Mouse (Mus musculus) thymus, adult 2 months (tissue): ENCODE results near the gene Rfxank.

ENCODE experiments used
- CTCF ChIP-seq: fragments of 200-500 bp; IDR thresholded peaks from 2 replicates; pipeline ENCODE4 v1.5.1; 2012; ENCODE audit warnings: mild to moderate bottlenecking, control low read depth, low read length, moderate library complexity, borderline replicate concordance; ENCODE audit not compliant: control insufficient read depth, poor library complexity, insufficient read depth; ENCODE audit errors: extremely low read depth
- POLR2A ChIP-seq: fragments of 200-500 bp; IDR thresholded peaks from 2 replicates; pipeline ENCODE4 v1.6.1; 2012; ENCODE audit warnings: mild to moderate bottlenecking, low read length, control low read depth, moderate library complexity; ENCODE audit not compliant: control insufficient read depth, poor library complexity, insufficient read depth; ENCODE audit errors: extremely low read depth

GRCm38 (mm10) chr8:70111192-70111795 lies 27.7 kb downstream of the Rfxank start:
- TF ChIP-seq CTCF (no peak), POLR2A (no peak)
